Mouse (Mus musculus) fat pad, adult 2 months (tissue): ENCODE results near the gene Tpcn1.

Source experiments
- DNase-seq: peaks from one replicate; pipeline ENCODE4 v3.0.0-alpha.2; 2011; ENCODE audit warnings: low read depth, low spot score; ENCODE audit errors: extremely low read depth

Tpcn1 gene

DNA sequence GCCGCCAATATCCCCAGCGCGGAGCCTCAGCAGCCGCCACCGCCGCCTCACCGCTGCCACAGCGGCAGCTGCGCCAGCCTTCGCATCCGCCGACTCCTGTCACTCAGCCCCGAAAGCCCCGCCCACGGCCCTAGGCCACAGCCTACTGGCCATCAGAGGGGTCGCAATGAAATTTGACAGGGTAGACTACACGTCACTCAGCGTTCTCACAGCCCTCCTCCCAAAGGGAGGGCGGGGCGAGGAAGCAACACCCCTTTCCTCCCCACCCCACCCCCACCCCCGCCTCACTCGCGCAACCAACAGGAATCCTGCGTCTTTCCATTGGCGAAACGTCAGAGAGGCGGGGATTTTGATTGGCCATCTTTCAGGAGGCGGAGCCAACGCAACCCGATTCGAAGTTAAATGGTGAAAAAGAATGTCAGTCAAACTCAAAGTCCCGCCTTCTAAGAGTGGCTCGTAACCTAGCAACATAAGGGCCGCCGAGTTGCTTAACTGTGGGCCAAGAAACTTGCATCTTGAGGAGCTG, at the start of gene Tpcn1, which contains the start of gene Iqcd:
Gene Tpcn1, minus strand, starts transcription at position 105 of the 526 bp plus-strand sequence.
Gene Iqcd, plus strand, starts transcription at position 448 of the 526 bp plus-strand sequence.
- DNase-seq: no peak

DNA sequence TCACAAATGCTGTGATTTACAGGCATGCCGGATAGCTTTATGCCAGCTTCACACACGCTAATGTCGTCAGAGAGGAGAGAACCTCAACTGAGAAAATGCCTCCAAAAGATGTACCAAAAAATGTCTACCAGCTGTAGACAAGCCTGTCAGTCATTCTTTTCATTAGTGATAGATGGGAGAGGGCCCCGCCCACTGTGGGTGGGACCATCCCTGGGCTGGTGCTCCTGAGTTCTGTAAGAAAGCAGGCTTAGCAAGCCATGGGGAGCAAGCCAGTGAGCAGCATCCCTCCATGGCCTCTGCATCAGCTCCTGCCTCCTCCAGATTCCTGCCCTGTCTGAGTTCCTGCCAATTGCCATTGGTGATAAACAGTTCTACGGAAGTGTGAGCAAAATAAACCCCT, 47.2 kb upstream of the Tpcn1 start:
- no peak for DNase-seq

DNA sequence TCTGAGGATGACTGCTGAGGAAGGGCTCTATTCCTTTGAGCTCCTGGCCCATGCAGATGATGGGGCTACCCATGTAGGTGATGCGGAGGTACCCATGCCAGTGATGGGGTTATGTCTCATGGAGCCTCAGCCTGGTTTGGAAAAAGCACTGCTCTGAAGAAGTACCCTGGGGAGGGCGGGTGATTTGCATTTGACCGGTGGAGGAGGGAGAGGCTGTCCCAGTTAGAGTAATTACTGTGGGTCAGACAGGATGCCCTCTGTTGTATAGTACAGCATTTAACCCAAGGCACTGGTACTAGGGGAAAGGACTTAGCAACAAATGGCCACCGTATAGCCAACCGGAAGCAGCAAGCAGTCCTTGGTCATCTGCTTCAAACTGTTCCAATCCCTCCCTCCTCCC, 46.4 kb upstream of the Tpcn1 start:
- DNase-seq: no peak

DNA sequence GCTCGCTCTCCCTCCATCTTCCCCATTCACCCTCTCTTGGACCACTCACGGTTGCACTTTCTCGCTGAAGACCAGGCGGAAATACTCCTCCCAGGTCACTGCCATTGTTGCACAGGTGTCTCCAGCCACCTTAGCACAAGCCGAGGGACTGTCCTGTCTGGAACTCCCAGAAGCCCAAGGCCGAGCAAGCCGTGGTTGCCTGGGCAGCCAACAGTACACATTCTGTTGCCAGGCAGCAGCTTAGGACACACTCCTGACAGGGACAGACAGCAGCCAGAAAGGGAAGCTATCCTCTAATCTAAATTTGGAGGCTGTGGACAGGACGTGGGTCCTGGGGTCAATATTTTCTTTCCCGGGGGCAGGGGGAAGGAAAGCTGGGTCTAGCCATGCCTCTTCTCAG, 45.7 kb upstream of the Tpcn1 start, which contains the start of gene Cfap73:
Gene Cfap73, minus strand, starts transcription at position 105 of the 400 bp plus-strand sequence.
- DNase-seq: no peak

DNA sequence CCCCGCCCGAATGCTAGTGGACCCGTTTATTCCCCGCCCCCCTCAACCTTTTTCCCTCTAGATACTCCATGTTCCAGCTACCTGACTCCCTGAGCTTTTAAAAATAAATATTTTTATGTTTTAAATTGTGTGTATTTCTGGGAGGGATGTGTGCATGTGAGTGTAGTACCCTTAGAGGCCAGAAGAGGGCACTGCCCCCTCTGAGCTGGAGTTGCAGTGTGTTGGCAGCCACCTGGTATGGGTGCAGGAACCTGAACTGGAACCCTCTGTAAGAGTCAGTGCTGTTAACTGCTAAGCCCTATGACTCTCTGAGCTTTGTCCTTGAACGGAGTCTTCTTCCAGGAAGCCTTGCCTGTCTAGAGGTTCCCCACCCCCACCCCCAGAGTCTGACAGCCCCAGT, 43.4 kb upstream of the Tpcn1 start:
- no peak for DNase-seq

DNA sequence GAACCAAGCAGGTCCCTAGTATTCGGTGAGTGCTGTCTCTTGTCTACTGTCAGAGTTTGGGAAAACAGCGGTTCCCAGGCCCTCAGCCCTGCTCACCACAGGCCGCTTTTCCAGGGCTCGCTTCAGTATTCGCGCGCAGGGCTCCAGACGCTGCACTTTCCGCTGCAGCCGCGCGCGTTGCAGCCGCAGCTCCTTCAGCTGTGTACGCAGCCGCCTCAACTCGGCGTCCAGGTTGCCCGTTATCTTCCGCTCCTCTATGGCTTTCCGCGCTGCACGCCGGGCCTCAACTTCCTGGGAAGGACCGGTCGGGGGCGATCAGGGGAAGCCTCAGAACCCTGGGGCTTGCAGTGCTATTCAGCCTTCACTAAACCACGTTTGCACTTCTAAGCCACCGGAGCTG, 42.7 kb upstream of the Tpcn1 start:
- no peak for DNase-seq

DNA sequence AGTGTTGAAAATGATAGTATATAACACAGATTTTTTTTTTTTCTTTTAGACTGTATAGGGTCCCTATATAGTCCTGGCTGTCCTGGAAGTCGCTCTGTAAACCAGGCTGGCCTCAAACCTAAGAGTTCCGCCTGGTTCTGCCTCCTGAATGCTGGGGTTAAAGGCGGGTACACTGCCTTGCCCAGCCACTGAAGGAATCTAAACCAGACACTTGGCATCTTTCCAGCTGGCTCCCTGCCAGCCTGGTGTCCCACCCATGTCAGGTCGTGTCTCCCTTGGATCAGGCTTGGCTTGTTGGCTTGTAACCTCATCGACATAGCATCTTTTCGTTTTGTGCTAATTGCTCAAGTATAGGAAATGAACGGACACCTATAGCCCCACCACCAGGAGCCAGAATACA, 40.2 kb upstream of the Tpcn1 start:
- no peak for DNase-seq

DNA sequence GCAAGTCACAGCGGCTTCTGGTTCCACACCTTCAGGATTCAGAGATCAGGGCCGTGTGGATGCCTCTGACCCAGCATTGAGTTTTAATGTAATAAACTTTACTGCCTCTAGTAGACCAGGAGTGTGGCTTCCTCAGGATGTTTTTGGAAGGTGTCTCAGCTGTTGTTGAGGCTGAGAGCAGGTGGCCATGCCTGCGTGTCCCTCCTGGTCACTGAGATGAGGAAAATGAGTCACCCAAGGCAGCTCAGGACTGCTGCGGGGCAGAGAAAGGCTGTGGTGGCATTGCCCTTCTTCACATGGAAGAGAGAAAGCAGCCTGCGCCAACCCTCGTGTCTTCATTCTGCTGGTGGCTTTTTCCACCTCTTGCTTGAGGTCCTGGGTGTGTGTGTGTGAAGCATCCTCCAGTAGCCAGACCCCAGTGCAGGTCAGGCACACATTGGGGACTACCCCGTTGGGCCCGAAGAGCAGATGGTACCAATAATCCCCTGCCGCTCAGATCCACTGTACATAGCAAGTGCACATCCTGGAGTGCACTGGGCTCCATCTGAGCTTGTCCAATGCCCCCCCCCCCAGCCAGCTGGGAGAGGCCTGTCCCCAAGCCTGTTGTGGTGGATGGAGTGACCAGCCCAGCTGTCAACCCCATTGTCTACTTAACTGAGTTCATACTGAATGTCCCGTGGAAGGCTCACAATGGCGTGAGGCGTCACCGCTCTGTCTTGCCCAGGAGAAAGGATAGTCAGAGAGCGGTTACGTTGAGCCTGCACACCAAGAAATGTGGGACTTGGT, 39.2 kb upstream of the Tpcn1 start:
- DNase-seq: no peak

DNA sequence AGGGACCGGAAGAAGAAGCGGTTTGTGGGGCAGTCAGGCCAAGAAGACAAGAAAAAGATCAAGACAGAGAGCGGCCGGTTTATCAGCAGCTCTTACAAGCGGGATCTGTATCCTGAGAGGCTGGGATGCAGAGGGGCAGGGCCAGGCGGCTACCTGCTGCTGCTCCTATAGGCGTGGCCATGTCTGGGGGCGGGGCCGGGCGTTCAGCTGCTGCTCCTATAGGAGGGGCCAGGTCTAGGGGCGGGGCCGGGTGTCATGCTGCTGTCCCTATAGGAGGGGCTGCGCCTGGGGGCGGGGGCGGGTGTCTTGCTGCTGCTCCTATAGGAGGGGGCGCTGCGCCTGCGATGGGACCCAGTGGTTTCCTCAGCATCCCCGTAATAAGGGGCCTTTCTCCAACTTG, 37.9 kb upstream of the Tpcn1 start:
- no peak for DNase-seq

DNA sequence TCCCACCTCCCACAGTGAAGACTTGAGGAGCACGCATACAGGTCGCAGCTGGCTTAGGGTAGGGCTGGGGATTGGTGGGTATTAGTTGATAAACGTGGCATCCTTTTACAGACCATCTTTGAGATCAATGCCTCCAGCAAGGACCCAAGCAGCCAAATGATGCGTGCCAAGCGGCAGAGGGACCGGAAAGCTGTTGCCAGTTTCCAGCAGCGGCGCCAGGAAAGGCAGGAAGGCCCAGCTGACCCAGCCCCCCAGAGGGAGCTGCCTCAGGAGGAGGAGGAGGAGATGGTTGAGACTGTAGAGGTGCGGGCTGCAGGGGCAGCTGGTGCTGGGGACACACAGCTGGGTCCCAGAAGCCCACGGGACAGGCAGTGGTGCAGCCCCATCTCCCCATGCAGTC, 36.0 kb upstream of the Tpcn1 start:
- DNase-seq: no peak

DNA sequence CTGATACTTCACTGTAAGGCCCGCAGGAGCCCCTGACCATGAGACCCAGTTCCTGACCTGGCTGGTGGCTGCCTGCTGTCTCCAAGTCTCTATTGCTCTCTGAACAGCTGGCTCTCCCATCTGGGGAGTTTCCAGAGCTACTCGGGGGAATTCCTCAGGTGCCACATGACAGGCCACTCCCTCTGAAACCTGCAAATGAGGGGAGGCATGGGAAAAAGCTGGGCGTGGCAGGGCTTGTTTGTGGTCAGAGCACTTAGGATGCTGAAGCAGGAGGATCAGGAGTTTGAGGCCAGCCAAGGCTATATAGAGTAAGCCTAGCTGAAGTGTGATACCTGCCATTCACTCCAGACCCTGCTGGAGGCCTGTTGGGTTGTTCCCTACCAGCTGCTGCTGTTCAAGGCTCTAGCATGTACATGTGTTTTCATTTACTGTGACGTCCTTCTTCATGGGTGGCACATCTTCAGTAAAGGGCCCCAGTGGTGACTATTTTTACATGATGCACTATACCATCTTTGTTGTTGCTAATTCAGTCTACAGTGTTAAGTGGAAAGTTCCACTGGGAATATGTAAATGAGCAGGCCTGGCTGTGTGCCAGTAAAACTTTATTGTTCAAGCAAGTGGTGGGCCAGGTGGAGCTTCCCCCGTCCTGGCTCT, 33.9 kb upstream of the Tpcn1 start:
- no peak for DNase-seq

DNA sequence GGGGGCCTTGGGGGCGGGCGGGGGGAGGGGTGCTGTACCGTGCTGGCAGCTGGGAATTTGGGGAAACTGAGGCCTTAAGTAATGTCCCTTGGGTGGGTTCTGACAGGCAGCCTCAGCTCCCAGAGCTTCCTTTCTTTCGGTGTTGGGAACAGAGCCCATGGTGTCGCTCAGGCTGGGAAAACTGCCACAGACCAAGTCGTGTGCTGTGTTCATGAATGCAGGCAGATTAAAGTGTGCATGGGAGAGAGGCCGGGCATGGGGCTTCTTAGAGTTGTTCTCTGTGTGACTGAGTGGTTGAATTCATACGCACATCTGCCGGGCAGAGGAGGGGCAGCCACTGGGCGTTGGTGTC, 33.3 kb upstream of the Tpcn1 start:
- DNase-seq: no peak

DNA sequence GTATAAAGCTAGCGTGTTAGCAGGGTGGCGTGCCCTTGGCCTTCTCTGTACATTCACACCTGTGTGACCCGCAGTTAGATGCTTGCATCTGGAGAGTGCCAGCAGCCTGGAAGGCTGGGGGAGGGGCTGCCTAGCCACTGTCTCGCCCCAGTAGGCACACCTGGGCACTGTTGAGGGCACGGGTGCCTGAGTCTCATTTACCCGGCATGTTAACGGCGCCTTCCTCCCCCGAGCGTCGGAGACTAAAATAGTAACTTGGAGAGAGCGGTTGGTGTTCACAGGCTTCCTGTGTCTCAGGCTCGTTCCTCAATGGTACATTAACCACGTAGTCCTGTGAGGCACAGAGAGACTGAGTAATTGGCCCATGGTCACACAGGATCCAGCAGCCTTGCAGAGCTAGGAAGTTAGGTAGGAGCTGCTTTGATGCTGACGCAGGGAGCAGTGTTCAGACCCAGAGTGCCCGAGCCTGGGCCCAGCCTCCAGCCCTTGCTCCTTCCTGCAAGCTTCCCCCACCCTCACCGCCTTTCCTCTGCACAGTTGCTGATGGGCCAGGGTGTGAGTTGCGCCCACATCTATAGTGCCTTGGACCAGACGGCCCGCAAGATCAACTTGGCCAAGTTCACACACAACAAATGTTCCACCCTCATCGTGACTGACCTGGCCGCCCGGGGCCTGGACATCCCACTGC, 32.7 kb upstream of the Tpcn1 start:
- no peak for DNase-seq

DNA sequence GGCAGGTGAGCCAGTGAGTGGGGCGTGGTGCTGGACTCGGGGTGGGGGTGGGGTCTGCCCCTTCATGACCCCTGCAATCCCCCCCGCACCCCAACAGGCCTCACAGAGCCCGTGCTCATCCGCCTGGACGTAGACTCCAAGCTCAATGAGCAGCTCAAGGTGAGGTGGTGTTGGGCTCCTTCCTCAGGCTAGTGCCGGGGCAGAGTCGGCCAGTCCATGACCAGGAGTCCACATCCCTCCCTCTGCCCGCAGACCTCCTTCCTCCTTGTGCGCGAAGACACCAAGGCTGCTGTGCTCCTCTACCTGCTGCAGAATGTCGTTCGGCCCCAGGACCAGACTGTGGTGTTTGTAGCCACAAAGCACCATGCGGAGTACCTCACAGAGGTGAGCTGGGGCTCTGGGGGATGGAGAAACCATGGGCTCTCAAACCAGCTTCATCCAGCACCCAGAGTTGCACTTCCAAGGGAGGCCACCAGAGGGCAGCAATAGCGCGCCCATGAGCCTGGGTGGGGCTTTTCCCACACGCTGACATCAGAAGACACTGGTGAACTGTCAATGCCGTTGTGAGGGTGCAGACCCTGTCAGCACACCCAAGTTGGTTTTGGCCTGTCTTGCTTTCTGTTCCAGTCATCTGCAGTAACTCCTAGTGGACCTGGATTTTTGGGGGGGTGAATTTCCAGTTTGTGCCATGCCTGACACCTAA, 32.1 kb upstream of the Tpcn1 start:
- no peak for DNase-seq

DNA sequence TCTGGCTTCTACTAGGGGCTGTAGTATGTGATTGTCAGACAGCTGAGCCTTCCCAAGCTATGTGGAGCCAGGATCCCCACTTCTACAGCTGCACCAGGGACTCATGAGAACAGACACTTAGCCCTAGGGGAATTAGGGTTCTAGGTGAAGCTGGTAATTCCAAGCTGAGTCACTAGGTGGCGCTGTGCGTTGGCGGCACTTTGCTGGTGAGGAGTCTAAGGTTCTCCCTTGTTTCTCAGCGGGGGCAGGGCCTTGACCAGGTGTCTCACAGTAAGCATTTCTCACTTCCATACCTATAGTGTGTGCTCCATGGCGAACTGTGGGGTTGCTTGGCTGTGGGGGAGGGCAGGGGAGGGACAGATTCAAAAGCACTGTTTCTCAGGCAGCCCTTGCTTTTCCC, 30.7 kb upstream of the Tpcn1 start:
- DNase-seq: no peak

DNA sequence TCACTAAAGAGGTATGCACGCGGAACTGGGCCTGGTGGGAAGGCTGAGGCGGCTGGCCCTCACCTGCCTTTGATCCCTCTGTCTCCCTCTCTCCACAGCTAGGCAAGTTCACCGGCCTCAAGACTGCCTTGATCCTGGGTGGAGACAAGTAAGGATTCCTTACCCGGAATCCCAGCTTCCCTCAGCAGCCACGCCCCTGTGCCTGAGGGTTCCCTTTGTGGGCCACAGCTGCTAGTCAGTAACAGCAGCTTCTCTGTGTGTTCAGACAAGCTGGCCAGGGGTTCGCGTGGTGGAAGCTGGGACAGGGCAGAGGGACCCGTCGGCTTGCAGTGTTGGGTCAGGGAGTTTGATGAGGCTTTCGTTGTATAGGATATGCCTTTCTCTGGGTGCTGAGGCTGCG, 30.3 kb upstream of the Tpcn1 start:
- DNase-seq: no peak

DNA sequence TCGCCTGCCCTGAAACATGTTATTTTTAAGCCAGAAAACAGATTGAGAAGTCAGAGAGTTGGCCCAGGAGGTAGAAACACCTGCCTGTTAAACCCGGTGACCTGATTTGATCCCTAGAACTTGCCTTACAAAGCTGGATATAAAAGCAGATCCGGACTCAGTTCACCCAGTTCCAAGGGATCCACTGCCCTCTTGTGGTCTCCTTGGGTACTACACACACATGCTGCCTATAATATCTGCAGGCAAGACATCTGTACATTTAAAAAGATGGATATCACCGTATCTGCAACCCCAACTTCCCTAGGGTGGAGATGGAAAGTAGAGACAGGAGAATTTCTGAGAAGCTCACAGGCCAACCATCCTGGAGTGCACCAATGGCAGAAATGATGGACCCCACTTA, 27.4 kb upstream of the Tpcn1 start:
- DNase-seq: no peak

DNA sequence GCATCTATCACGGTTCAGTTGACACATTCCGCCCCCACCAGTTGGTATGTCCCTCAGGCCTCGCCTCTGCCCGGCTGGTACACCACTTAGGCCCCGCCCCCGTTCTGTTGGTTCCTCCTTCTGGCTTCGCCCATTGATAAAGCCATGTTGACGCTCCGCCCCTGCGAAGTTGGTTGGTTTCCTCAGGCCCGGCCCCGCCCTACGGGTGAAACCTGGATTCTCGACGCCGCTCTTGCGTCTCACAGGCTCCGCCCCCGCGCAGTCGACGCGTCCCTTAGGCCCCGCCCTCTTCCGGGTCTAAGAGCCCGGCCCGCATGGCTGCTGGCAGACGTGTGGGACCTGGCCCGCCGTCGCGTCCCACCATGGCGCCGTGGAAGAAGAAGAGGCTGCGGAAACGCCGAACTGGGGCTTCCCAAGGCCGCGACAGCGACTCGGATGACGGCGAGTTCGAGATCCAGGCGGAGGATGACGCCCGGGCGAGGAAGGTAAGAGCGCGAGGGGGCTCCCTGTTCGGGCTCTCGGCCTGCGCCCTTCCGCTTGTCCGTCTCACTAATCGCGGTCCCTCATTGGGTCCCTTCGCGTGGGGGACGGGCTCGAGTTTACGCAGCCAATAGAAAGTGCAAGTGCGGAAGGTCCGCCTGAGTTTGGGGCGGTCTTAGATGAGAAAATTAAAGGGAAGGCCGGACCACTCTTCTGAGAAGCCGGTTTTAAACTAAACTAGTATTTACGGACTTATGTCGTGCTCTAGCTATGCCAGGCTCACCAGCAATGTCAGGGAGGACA, 24.5 kb upstream of the Tpcn1 start:
- peak; percentile 94 for DNase-seq

DNA sequence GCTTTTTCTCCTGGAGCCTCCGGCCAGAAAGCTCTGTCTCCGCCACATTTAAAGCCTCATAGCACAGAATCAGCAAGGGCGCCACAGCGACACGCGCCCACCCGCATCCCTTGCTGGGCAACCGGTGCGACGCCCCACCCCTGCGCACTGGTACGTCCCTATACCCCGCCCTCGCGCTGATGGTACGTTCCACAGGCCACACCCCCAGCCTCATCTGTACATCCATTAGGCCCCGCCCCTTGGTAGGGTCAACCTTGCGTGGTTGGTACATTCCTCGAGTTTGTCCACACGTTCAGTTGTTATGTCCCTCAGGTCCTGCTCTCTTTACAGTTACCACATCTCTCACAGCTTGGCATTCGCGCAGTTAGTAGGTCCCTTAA, 24.0 kb upstream of the Tpcn1 start, which contains the start of the genes Rita1 and Ddx54:
Gene Rita1, minus strand, starts transcription at position 148 of the 380 bp plus-strand sequence.
Gene Ddx54, plus strand, starts transcription at position 298 of the 380 bp plus-strand sequence.
- no peak for DNase-seq

DNA sequence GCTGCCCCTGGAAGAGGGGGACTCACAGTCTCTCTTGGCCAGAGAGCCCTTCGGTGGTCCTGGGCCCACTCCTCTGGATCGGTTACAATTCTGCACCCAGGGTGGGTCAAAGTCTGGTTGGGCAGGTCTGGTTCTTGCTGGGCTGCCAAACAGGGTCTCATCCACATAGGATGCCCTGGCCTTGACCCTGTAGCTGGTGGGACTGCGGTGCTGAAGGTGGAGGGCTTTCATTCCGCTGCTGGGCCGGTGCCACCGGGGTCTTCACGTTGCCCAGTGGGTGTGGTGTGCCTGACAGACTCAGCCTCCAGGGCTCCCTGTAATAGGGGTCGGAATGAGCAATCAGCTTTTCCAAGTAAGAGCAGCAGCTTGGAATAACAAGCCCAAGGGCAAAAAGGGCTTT, 22.9 kb upstream of the Tpcn1 start:
- no peak for DNase-seq
